Mouse (Mus musculus) fibroblast of lung, adult 2 months (primary cell): ENCODE measurements around the gene Rsph1.

Experiments
- DNase-seq: peaks from one replicate; pipeline ENCODE4 v3.0.0-alpha.2; 2011; ENCODE audit warnings: low read depth

Rsph1 gene

DNA sequence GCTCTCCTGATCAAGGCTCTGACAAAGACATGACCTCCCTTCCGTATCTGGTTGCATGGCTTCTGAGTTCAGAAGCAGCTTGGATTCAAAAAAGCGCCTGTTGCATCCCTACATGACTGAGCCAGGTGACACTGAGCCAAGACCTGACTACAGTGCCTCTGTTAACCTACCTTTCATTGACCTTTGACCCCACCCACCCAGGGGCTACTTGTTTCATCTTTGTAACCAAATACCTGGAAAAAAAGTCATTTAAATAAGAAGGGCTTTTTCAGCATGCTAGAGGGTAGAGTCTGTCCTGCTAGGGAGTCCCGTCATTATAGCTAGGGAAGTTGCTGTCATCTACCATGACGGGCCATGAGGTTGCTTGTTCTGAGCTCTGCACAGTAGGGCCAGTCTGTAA lies 26.2 kb upstream of the Rsph1 start:
- no peak for DNase-seq

DNA sequence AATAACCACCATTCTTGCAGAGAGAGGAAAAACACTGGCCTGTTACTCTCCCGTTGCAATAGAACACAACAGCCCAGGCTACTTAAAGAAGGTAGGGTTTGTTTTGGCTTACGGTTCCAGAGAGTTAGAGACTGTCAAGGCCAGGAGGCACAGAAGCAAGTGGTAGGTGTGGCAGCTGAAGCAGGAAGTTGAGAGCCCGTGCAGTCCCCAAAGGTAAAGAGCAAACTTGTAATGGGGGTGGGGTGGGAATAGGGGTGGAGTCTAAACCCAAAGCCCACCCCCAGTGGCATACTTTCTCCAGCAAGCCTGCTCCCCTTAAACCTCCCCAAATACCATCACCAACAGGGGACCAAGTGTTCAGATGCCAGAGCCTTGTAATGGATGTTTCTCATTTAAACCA lies 23.6 kb upstream of the Rsph1 start:
- DNase-seq: no peak

DNA sequence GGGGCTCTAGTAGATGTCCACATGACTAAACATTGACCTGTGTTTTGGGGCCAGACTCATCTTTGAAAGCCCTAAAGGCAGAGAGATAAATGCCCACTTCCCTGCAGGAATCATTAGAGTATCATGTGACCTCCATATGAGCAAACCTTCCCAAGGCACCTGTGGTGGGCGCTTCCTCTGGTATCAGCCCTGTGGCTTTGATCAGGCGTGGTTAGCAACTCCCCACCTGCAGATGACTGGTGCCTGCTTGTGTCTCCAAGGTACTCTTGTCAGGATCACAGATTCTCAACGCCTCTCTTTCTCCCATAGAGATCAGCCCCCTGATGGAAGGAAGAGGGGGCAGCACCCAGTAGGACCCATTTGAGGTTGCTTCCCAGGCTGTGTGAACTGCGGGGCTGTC lies 22.8 kb upstream of the Rsph1 start:
- no peak for DNase-seq

DNA sequence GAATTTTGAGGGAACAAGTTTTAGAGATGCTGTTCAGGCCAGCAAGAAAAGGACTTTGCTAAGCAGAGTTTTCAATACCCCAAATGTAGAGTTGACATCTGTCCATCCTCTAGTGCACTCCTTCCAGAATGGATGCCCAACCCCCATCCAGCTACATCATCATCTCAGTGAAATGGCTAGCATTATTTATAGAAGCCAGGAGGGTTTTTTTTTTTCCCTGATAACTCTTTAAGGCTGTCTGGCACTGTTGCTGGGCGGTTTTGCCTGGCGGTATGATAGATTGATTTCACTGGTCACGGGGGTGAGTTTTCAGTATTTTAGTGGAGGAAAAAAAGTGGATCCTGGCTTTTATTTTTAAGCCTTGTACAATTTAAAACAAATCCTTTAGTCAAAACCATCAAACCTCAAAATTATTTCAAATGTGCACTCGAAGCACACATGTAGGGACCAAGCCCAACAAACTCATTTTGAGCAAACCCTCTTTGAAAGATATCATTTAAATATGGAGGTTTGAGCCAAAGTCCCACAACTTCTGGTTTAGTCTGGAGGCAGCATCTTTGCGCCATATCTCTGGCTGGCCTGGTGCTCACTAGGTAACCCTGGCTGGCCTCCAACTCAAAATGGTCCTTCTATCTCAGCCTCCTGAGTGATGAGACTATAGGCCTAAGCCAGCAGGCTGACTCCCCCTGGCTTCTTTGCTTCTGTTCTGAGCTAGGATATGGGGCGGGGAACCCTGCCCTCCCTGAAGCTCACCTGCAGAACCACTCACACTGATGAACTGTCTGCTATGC lies 21.4 kb upstream of the Rsph1 start:
- DNase-seq: no peak

DNA sequence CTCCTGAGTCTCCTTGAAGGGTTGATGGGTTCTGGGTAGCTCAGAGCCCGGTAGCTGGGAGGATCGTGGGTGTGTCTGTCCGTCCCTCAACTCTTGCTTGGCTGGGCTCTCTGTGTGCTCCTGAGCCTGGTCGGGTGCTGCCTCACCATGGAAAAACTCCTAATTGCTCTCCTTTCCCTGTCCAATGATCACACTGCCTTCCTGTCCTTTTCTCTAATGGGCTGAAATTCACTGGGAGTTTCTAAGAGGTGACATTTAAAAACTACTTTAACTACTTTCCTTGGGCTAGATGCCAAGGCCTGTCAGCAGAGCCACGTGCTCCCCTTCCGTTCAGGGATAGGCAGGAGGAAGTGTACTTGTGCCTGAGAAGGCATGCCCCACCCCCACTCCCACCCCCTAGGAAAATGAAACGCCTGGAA lies 20.3 kb upstream of the Rsph1 start:
- DNase-seq: no peak

DNA sequence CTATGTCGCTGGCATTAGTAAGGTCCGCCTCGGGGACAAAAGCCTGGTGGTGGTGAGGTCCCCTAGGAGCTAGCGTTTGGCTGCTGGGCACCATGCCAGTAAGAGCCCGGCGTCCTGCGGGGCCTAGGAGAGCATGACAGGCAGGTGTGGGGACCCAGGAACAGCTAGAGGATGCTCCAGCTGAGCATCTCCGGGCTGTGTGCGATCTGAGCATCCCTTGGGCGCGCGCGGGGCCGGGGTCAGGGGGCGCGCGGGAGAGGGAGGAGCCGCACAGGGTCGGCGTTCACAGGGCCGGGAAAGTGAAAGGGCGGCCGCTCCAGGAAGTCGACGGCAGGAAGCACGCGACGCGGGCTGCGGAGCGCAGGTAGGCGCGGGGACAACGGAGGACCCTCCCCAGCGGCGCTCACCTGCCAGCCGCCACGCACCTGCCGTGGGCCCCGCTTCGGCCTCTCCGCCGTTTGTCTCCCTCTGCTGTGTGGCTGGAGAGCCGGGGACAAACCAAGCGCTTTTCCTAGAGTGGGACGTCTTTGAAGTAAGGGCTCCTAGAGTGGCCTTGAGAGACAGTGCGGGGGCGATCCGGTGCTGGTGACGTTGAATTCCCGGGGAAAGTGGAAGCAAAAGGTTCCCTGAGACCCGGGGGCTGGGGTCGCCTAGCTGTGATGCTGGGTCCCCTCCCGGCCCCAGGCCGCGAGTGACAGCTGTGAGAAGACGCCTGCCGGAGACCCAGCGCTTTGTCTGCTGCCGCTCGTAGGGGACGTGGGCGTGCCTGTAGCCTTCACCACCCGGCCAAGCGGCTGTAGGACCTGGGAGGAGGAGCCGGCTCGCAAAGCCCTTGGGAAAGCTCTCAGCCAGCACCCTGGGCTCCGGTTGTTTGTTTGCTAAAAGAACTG lies 19.0 kb upstream of the Rsph1 start:
- no peak for DNase-seq

DNA sequence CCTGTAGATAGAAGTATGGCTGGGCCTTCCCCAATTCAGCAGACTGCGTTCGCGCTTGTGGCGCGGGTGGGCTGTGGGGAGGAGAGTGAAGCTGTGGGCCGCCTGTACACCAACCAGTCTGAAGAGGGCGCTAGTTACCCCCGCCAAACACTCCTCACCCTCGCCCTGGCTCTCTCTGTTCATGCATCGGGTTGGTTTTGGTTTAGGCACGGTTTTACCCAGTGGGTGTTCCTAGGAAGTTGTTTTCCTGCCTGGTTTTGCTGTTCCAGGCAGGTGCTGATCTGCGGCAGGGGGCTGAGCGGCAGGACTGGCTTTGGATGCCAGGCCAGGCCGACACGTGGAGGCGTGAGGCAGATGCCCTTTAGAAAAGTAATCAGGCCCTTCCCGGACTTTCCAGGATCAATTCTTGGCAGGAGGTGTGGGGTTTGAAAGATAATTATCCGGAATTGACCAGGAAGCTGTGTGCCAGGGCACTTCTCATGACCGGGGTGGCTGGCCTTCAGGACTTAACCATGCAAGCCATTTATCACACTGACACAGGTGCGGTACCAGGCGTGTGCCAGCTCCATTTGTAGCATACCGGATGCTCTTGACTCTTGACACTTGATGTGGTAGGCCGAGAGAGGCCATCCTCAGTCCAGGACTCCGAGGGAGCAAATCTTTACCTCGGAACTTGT lies 18.2 kb upstream of the Rsph1 start:
- no peak for DNase-seq

DNA sequence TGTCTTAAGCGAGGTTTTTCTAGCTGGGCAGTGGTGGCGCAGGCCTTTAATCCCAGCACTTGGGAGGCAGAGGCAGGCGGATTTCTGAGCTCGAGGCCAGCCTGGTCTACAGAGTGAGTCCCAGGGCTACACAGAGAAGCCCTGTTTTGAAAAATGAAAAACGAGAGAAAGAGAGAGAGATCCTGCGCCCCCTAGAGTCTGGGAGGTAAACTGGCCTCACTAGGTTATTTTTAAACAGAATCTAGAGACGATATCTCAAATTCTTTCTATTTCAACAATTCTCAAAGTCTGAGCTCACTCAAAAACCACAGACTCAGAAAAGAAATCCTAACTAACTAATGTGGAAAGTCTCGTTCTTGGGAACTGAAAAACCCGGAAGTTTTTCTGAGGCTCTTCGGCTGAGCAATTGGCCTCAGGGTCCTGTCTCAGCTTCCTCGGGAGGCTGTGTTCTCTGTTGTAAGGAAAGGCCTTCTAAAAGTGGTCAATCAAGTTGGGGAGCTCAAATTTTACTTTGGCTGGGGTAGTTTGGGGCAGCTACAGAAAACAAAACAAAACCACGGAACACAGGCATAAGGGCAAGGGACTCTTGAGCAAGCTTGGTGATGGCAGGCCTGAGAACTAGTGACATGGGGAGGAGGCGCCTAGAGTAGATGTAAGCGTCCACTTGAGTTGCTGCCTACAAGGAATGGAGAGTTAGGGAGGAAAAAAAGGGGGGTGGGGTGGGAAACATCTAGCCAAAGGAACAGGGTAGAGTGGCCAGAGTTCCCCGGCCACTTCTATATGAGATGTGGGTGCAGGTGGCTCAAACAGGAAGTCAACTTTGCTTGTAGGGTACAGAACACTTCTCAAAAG lies 17.4 kb upstream of the Rsph1 start:
- DNase-seq: no peak

DNA sequence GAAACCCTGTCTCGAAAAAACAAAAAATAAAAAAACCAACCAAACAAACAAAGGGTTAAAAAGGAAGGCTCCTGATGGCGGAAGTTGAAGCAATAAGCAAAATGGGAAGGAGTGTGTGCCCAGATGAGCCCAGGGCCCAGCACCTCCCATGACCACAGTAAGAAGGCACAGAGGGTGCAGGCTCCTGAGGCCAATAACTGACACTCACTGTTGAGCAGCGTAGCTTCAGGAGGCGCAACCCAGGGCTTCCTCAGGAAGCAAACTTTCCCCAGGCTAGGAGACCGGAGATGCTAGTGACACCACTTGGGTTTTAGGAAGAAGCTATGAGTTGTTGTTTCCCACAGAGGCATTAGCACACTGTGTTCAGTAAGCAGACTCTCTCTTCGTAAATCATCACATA lies 13.7 kb upstream of the Rsph1 start:
- DNase-seq: no peak

DNA sequence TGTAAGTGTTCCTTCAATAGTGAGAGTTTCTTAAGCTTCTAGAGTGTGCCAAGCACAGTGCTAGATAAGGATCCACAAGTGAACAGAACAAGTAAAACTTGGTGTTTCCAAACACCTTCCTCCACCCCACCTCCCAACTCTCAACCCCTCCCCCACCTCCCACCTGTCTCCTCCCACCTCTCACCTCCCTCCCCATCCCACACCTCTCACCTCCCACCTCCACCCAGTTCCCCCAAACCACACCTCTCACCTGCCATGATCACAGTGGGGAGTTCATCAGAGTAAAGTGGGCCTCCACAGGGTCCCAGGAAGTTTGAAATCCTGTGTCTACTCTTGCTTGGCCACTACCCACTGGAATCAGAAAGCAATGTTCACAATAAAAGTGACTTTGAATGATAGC lies 13.1 kb upstream of the Rsph1 start:
- no peak for DNase-seq

DNA sequence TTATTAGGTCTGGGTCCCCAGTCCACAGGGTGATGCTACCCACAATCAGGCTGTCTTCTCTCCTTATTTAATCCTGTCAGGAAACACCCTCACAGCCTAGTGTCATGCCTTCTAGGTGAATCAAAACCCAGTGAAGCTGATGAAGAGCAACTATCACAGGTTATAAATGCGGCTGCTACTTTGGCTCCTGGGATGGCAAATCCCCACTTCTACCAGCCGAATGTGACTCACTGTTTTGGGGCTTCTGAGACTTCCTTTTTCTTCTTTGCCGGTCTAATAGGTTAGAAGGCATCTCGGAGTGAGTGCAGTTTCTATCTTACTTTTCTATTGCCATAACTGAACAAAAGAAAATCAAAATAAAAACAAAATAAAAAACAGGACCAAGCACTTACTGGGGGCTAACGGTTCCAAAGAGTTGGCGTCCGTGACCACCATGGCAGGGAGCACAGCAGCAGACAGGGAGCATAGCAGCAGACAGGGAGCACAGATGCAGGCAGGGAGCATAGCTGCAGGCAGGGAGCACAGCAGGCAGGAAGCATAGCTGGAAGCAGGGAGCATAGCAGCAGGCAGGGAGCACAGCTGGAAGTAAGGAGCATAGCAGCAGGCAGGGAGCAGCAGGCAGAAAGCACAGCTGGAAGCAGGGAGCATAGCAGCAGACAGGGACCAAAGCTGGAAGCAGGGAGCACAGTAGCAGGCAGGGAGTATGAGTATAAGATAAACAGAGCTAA lies 12.0 kb upstream of the Rsph1 start:
- DNase-seq: no peak

DNA sequence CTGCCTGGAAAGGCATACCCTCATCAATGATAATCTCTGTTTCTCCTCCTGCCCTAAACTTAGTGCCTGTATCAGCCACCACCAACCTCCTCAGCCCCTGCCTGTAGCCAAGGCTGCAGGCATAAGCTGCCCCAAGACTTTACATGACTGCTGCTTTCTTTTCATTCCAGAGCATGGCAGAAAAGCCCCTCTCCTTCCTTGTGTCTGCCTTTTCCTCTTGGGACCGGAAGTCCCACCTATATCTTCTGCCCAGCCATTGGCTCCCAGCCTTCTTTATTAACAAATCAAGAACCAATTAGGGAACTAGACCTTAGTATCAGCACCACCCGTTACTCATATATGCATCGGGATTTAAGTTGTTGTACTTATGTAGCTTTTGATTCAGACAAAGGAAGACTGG lies 10.0 kb upstream of the Rsph1 start:
- no peak for DNase-seq

DNA sequence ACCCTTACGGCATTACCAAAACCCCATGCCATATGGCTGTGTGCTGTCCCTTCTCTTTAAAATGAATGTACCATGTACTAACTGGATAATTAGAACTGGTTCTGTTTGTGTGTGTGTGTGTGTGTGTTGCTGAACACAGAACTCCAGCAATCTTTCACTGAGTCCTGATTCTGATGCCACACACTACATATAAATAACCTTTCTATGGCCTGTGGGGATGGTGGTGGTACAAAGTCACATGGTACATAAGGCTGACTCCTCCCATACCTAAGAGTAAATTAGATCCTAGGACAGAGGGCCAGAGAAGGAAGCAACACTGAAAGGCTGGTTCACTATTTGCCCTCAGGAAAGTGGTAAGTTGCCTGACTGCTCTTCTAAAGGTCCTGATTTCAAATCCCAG lies 9.3 kb upstream of the Rsph1 start, which contains the start of gene Slc37a1:
TSS of gene Slc37a1 (plus strand) at position 301 of the 400 bp plus-strand sequence.
- DNase-seq: no peak

DNA sequence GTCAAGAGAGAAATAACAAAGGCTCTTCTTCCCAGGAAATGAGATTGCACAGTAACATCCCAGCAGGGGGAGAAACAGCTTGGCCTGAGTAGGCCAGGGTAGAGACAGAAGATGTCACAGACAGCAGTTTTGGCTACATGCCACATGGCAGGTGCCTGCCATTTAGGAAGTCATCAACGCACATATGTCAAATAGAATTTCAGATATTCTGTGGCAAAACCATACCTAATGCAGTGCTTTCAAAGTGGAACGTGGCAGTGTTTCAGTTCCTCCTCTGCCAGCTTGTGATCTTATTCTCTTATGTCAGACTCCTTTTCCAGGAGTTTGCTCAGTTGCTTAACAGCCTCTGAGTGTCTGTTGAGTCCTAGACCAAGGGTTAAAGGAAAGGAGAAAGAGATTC lies 8.7 kb upstream of the Rsph1 start:
- DNase-seq: no peak

DNA sequence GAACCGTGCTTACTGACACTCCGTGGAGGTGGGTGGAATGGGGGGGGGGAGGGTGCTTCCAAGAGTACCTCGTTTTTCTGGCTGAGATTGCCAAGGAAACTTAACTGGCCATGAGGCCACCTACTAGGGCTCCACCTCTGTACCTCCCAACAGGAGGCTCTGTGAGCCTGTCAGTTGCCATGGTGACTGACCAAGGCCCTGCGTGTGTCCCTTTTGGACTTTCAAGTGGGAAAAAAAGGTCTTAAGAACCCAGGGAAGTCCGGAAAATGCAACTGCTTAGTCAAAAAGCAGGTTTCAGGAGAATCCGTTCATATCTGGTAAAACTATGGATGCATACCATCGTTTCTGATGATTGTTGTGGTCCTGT lies 5.5 kb upstream of the Rsph1 start:
- DNase-seq: no peak

DNA sequence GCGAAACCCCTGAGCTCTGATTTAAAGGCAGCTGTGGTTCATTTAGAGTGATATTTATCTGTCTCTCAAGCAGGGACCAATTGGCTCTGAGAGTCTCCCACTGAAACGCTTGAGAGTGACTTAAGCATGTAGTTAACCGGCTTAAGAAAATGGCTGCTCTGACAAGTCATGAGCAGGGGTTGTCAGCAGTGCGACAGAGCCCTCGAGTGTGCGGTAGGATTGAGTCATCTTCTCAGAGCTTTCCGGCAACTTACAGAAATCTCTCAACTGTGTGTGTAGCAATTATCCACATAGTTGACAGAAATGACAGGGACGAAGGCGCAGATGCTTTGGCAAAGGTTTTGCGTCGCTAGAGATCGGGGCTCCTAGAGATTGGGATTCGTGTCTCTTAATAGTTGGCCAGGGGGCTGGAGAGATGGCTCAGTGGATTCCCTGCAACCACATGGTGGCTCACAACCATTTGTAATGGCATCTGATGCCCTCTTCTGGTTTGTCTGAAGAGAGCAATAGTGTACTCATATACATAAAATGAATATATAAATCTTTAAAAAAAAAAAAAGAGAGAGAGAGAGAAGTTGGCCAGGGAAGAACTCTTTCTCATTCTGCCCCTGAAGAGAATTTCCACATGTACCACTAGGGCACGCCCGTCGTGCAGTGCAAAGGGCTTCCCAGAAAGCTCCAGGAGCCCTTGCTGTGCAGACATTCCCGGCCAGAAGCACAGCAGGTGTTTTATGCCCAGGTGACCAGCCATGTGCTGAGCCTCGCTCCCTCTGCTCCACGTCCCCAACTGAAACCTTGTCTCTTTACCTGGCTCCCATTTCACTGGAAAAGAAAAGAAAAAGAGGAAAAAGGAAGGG lies 4.9 kb upstream of the Rsph1 start:
- DNase-seq: no peak

DNA sequence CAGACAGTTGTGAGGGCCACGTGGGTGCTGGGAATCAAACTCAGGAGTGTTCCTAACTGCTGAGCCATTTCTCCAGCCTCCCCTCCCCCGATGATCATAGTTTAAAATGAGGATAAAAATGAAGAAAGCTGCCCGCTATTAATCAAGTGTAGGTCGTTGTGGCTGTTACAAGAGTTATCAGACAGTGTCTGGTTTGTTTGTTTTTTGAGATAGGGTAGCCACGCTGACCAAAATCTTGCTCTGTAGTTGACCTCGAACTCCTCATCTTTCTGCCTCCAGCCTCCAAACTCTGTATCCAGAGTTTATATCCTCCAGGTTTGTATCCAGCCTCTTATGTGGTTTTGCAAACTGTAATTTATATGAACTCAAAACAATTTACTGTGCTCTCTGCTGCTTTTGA lies 3.1 kb upstream of the Rsph1 start:
- DNase-seq: no peak

DNA sequence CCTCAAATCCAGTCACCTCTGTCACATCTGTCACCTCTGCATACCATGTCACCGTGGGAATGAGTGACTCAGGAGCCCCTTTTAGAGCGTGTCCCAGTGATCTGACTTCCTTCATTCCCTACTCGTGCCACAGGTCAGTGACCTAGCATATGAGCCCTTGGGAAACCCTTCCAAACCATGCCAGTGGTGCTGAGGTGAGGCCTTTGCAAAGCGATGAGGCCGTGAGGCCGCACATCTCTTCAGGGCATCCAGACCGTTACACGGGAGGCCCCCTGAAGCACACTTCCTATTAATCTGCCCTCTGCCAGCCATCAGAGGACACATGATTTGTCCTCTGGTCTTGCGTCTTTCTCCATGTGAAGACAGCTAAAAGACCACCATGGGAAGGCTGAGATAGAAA lies 2.4 kb upstream of the Rsph1 start:
- no peak for DNase-seq

DNA sequence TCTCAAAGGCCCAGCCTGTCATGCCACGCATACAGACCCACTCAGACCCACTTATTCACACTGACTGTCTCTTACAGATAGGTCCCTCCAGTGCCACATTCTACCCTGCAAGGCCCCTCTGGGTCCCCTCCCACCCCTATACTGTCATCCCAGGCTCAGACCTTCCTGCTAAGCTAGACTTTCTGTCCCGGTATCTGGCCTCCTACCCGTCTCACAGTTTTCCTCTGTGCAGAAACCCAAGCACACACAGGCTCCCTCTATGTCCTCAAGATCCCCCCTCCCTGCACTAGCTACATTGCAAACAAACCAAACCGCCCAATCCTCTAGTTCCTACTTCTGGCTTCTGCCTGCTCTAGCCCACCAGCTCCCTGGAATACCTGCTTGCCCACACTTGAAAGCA lies 748 bp upstream of the Rsph1 start:
- DNase-seq: no peak

DNA sequence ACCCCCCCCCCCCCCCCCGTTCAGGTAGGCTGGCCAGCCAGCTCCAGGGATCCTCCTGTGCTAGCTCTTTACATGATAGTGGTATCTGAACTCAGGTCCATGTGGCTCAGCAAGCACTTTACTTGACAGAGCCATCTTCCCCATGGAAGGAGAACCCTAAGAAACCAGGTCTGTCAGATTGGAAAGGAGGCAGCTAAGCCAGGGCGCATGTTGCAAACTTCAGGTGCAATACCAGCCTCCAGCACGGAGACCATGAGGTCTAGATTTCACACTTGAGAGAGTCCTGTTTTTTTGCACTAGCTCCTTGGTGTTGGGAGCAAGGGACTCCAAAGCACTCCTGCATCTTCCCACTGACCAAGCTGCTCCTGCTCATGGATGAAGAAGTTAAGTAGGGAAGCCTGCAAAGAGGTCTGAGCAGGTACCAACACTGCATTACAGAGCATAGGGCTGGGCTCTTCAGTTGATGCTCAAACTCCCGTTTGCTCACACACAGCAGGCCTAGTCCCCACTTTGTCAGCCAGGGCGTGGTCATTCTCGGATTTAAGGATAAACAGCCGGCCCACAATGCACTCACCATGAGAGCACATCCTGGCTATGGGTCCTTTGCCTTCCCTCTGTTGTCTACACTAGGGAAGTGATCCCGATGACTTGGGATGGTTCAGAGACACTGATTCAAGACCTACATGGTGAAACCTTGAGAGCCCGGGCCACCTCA lies 819 bp downstream of the Rsph1 start:
- DNase-seq: no peak
